Mouse (Mus musculus) forebrain, embryonic 16.5 days (tissue): ENCODE results near the gene Gpr33. TPM values are rescaled to one million over a fixed set of nuclear protein-coding genes. Genes with fewer than 3 reads are reported as not detected.
A peak's percentile ranks its signal among the peaks of the same experiment; 100 is the strongest.

ENCODE experiments used
- ATAC-seq: fragments of 200-750 bp; cut with Nextera tagmentation; 2 replicates; pipeline ENCODE4 v1.8.0; 2017; ENCODE audit warnings: mild to moderate bottlenecking, moderate library complexity
- H3K27ac ChIP-seq: fragments of 300-500 bp; sonication (generic); 2 replicates; pipeline ENCODE4 v1.5.1; 2014; ENCODE audit warnings: low read length, control low read depth
- H3K27me3 ChIP-seq: fragments of 300-500 bp; sonication (generic); replicated peaks from 2 replicates; pipeline ENCODE4 v1.6.1; 2014; ENCODE audit warnings: low read length; ENCODE audit not compliant: control insufficient read depth, insufficient read depth
- H3K36me3 ChIP-seq: fragments of 300-500 bp; sonication (generic); 2 replicates; pipeline ENCODE4 v1.6.1; 2014; ENCODE audit not compliant: control insufficient read depth, insufficient read depth
- H3K4me1 ChIP-seq: fragments of 300-500 bp; sonication (generic); replicated peaks from 2 replicates; pipeline ENCODE4 v1.6.1; 2014; ENCODE audit warnings: low read length; ENCODE audit not compliant: control insufficient read depth, insufficient read depth
- H3K4me2 ChIP-seq: fragments of 300-500 bp; sonication (generic); 2 replicates; pipeline ENCODE4 v1.6.1; 2014; ENCODE audit warnings: mild to moderate bottlenecking, low read length, control low read depth
- H3K4me3 ChIP-seq: fragments of 300-500 bp; sonication (generic); replicated peaks from 2 replicates; pipeline ENCODE4 v1.5.1; 2014; ENCODE audit warnings: mild to moderate bottlenecking, low read length, control low read depth
- H3K9ac ChIP-seq: fragments of 300-500 bp; sonication (generic); replicated peaks from 2 replicates; pipeline ENCODE4 v1.6.1; 2014; ENCODE audit warnings: low read depth, low read length, control low read depth
- H3K9me3 ChIP-seq: fragments of 300-500 bp; sonication (generic); 2 replicates; pipeline ENCODE4 v1.6.1; 2016; ENCODE audit warnings: low read length; ENCODE audit not compliant: control insufficient read depth
- WGBS: fragments of 180-500 bp; shearing (Covaris S2); extraction: QIAGEN DNeasy Blood & Tissue Kit; methylation state at CpG from one replicate; pipeline ENCODE4 v1.1.7; 2014; 5-methylcytosine and 5-hydroxymethylcytosine counted together
- polyA plus RNA-seq: library from polyadenylated mRNA; unstranded; fragments of >200 nt; fragmentation: Nextera tagmentation; extraction: Ambion mirVana; gene quantifications from 2 replicates; pipeline ENCODE4 v1.2.1, GENCODE M21; 2015

The Gpr33 gene
- polyA plus RNA-seq, 1 experiment from 2014 or later: not detected

GRCm38 (mm10) chr12:51995738-51996536, 31.9 kb downstream of the Gpr33 start:
- Histone ChIP-seq H3K4me3 (no peak overlapping the region), H3K36me3 (no peaks in the 10 kb centered on the region), H3K27ac (no peak overlapping the region), H3K27me3 (no peaks in the 10 kb centered on the region), H3K4me1 (no peaks in the 10 kb centered on the region), H3K4me2 (no peak overlapping the region), H3K9me3 (no peaks in the 10 kb centered on the region), H3K9ac (no peak overlapping the region)
- WGBS: 84% methylated on average over 1 of the region's 1 CpGs
- no peak for ATAC-seq

- no peak overlapping the region for H3K4me2 ChIP-seq
- no peaks in the 10 kb centered on the region for H3K36me3 ChIP-seq
- no peak overlapping the region for H3K4me3 ChIP-seq
- H3K27ac ChIP-seq: no peak overlapping the region
- ATAC-seq: no peak
- H3K4me1 ChIP-seq: no peaks in the 10 kb centered on the region
- H3K27me3 ChIP-seq: no peaks in the 10 kb centered on the region
- no peaks in the 10 kb centered on the region for H3K9me3 ChIP-seq
- H3K9ac ChIP-seq: no peak overlapping the region
- 71% methylated on average over 2 of the region's 2 CpGs for WGBS
These were observed 37.2 kb downstream of the Gpr33 start for GRCm38 (mm10) chr12:51990629-51991028.

GRCm38 (mm10) chr12:51988536-51988935, 39.3 kb downstream of the Gpr33 start:
- ATAC-seq: no peak
- 87% methylated on average over 5 of the region's 5 CpGs for WGBS

GRCm38 (mm10) chr12:51985826-51986225, 42.0 kb downstream of the Gpr33 start:
- no peak overlapping the region for H3K9ac ChIP-seq
- no peak overlapping the region for H3K27ac ChIP-seq
- WGBS: 77% methylated on average over 4 of the region's 4 CpGs

More at GRCm38 (mm10) chr12:51988536-51988935, 39.3 kb downstream of the Gpr33 start:
- Histone ChIP-seq H3K4me1 (no peaks in the 10 kb centered on the region), H3K4me3 (no peak overlapping the region), H3K9me3 (no peaks in the 10 kb centered on the region), H3K4me2 (no peak overlapping the region), H3K9ac (no peak overlapping the region), H3K27ac (no peak overlapping the region), H3K27me3 (no peaks in the 10 kb centered on the region), H3K36me3 (no peaks in the 10 kb centered on the region)

GRCm38 (mm10) chr12:51985163-51985748, 42.6 kb downstream of the Gpr33 start:
- H3K36me3 ChIP-seq: no peaks in the 10 kb centered on the region
- H3K4me3 ChIP-seq: no peak overlapping the region
- no peaks in the 10 kb centered on the region for H3K27me3 ChIP-seq
- H3K9me3 ChIP-seq: no peaks in the 10 kb centered on the region
- no peak overlapping the region for H3K4me2 ChIP-seq
- no peak overlapping the region for H3K9ac ChIP-seq
- WGBS: 91% methylated on average over 3 of the region's 3 CpGs
- H3K27ac ChIP-seq: peak overlapping the region; percentile 10; the same call in 1 of the 2 replicates
- ATAC-seq: no peak
- H3K4me1 ChIP-seq: no peaks in the 10 kb centered on the region

More at GRCm38 (mm10) chr12:51985826-51986225, 42.0 kb downstream of the Gpr33 start:
- ATAC-seq: no peak
- H3K4me3 ChIP-seq: no peak overlapping the region
- no peaks in the 10 kb centered on the region for H3K9me3 ChIP-seq
- H3K36me3 ChIP-seq: no peaks in the 10 kb centered on the region
- no peak overlapping the region for H3K4me2 ChIP-seq
- H3K27me3 ChIP-seq: no peaks in the 10 kb centered on the region
- H3K4me1 ChIP-seq: no peaks in the 10 kb centered on the region

GRCm38 (mm10) chr12:51983625-51984024, 44.2 kb downstream of the Gpr33 start:
- Histone ChIP-seq H3K36me3 (no peaks in the 10 kb centered on the region), H3K9me3 (no peaks in the 10 kb centered on the region), H3K27ac (no peak overlapping the region), H3K27me3 (no peaks in the 10 kb centered on the region), H3K4me1 (no peaks in the 10 kb centered on the region), H3K4me3 (no peak overlapping the region), H3K9ac (no peak overlapping the region), H3K4me2 (no peak overlapping the region)
- 100% methylated on average over 1 of the region's 1 CpGs for WGBS
- no peak for ATAC-seq

- Histone ChIP-seq H3K4me3 (no peak overlapping the region), H3K9me3 (no peaks in the 10 kb centered on the region), H3K27ac (no peak overlapping the region), H3K4me1 (no peaks in the 10 kb centered on the region), H3K27me3 (no peaks in the 10 kb centered on the region), H3K36me3 (no peaks in the 10 kb centered on the region), H3K4me2 (no peak overlapping the region), H3K9ac (no peak overlapping the region)
- 79% methylated on average over 9 of the region's 9 CpGs for WGBS
- no peak for ATAC-seq
These were observed 51.3 kb downstream of the Gpr33 start for GRCm38 (mm10) chr12:51976531-51976930.

GRCm38 (mm10) chr12:51974381-51974780, 53.5 kb downstream of the Gpr33 start:
- no peaks in the 10 kb centered on the region for H3K9me3 ChIP-seq
- ATAC-seq: no peak

More at GRCm38 (mm10) chr12:51974381-51974780, 53.5 kb downstream of the Gpr33 start:
- Histone ChIP-seq H3K4me1 (peaks cover 4% of the 10 kb centered on the region; the same call in 1 of the 2 replicates), H3K27ac (no peak overlapping the region), H3K4me3 (no peak overlapping the region), H3K36me3 (no peaks in the 10 kb centered on the region), H3K9ac (no peak overlapping the region), H3K4me2 (no peak overlapping the region), H3K27me3 (no peaks in the 10 kb centered on the region)
- 100% methylated on average over 1 of the region's 1 CpGs for WGBS
